Mouse (Mus musculus): ENCODE measurements around the gene Tceal6. TPM values are rescaled to one million over a fixed set of nuclear protein-coding genes. Genes with fewer than 3 reads are reported as not detected.

The Tceal6 gene
- 71.9 and 74.6 TPM in 2 replicates for polyA plus RNA-seq (2015; fragmentation: Nextera tagmentation; extraction: Ambion mirVana)

DNA sequence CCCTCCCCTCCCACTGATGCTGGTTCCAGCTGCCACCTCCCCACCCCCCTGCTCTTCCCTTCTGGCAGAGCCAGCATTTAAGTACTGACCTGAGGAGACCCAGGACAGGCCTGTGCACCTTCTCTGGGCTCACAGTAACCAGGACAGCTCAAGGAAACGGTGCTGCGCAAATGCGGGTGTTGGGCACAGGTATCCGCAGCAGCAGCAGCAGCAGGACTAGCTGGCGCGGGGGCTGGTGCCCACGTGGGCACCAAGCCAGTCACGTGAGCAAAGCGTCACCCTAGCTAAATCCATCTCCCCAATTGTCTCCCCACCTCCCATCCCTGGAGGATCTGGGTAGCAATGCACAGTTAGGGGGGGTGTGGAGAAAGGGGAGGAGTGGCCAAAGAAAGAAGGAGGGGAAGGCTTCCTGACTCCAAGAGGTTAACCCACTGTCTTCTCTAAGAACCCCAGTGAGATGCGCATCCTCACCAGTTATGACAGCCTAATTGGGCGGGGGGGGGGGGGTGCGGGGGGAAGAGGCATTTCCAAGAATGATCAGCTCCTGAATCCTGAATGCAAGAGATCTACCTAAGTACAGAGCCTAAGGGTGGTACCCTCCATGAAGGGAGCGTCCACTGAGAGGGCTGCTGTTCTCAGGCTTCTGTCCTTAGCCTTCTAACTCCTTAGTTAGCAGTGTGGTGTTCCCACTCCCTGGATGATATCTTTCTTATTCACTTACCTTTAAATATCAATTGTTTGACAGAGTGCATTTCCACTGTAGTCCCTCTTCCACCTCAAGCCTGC is at the start of gene Tceal6:
TSS of gene Tceal6 (minus strand) at position 252 of the 786 bp plus-strand sequence.

DNA sequence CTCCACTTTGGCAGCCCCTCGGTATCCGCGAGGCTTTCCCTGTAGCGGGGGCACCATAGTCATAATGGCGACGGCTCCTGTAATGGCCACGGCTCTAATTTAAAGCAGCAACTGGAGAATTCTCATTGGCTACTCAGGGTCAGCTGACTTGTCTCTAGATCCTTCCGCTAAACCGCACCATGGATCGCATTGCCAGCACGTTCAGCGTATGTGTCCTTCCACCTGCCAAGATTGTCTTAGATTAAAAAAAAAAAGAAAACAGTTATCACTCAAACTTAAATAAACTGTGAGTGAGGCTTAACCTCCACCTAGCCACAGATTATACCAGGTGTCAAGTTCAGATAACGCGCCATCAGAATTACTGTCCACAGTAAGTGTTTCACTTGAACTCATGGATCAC is 33.0 kb downstream of the Tceal6 start, which contains the start of gene Gm15023:
TSS of gene Gm15023 (minus strand) at position 101 of the 400 bp plus-strand sequence.

Other genes starting within 250 kb of the Tceal6 start
- 0.13 and 0.19 TPM in 2 replicates for gene Nxf2, start 245.9 kb downstream of the Tceal6 start, polyA plus RNA-seq (2015; fragmentation: Nextera tagmentation; extraction: Ambion mirVana)
- 9.5 and 10.4 TPM in 2 replicates for gene Zmat1, start 201.5 kb downstream of the Tceal6 start, polyA plus RNA-seq (2015; fragmentation: Nextera tagmentation; extraction: Ambion mirVana)
- not detected in 2 replicates for gene Gm15023, start 33.1 kb downstream of the Tceal6 start, polyA plus RNA-seq (2015; fragmentation: Nextera tagmentation; extraction: Ambion mirVana)
- gene Pramel3, start 91.6 kb upstream of the Tceal6 start, polyA plus RNA-seq (2015; fragmentation: Nextera tagmentation; extraction: Ambion mirVana): not detected in 2 replicates
- not detected in 2 replicates for gene Gm5128, start 162.6 kb upstream of the Tceal6 start, polyA plus RNA-seq (2015; fragmentation: Nextera tagmentation; extraction: Ambion mirVana)
- gene Gm7903, start 223.1 kb upstream of the Tceal6 start, polyA plus RNA-seq (2015; fragmentation: Nextera tagmentation; extraction: Ambion mirVana): 0.06 TPM in 1 of 2 replicates, not detected in the other

Measured in neural tube, postnatal 0 days (tissue).